In genomic region chr4:59331633-59332032, GRCm38 (mm10) we compare ENCODE assay signal across 8 mouse cellular contexts.
DNase-seq lines count a peak whose midpoint lies in the region; ATAC-seq and TF ChIP-seq lines count a peak whose summit lies in the region.

No protein-coding gene starts in this region.

- no peaks in the 10 kb centered on the region for H3K36me3 ChIP-seq in heart, embryonic 10.5 days
- H3K36me3 ChIP-seq in lung, embryonic 14.5 days (ENCODE audit: insufficient read depth) = no peaks in the 10 kb centered on the region

- no peak overlapping the region for H3K4me2 ChIP-seq in lung, embryonic 14.5 days

- no peak overlapping the region for H3K4me3 ChIP-seq in heart, embryonic 10.5 days
- no peak overlapping the region for H3K4me3 ChIP-seq in lung, embryonic 14.5 days (ENCODE audit: low read depth, low read length)

- peaks cover 25% of the 10 kb centered on the region for H3K4me1 ChIP-seq in heart, embryonic 10.5 days
- peaks cover 8% of the 10 kb centered on the region for H3K4me1 ChIP-seq in lung, embryonic 14.5 days (ENCODE audit: insufficient read depth)

- no peak for TF ChIP-seq CTCF in brain, embryonic 14.5 days (IDR thresholded peaks at IDR 0.05; ENCODE audit: borderline replicate concordance, extremely low read depth, insufficient read depth, insufficient read length)
- TF ChIP-seq CTCF in lung, embryonic 14.5 days (IDR thresholded peaks at IDR 0.05; ENCODE audit: low read depth) = no peak

- TF ChIP-seq POLR2A in brain, embryonic 14.5 days (IDR thresholded peaks at IDR 0.05; ENCODE audit: borderline replicate concordance, extremely low read depth, insufficient read depth, insufficient read length, poor library complexity, severe bottlenecking) = no peak

- H3K27me3 ChIP-seq in heart, embryonic 10.5 days (ENCODE audit: insufficient read depth, poor library complexity, severe bottlenecking) = no peaks in the 10 kb centered on the region
- H3K27me3 ChIP-seq in lung, embryonic 14.5 days (ENCODE audit: insufficient read depth, low read length) = no peaks in the 10 kb centered on the region

- no peak overlapping the region for H3K9ac ChIP-seq in lung, embryonic 14.5 days

- WGBS in heart, embryonic 10.5 days = 62% methylated on average over 9 of the region's 9 CpGs
- 32% methylated on average over 9 of the region's 9 CpGs for WGBS in lung, embryonic 14.5 days

- DNase-seq in left cerebral cortex, adult 11 months (ENCODE audit: low spot score) = peak; percentile 18
- DNase-seq in left cerebral cortex, adult 18-20 months (ENCODE audit: low spot score in 2 of 2) = no peak
- peak; percentile 39 for DNase-seq in brain, embryonic 14.5 days (ENCODE audit: low read depth)
- no peak for DNase-seq in heart, embryonic 10.5 days (ENCODE audit: low spot score)
- DNase-seq in kidney, postnatal 25 days = peak; percentile 44 to 81
- peak; percentile 63 for DNase-seq in lung, embryonic 14.5 days
- peak; percentile 54 to 84 for DNase-seq in spleen, postnatal 10 days (ENCODE audit: low spot score in 2 of 2)
- DNase-seq in embryo, embryonic 9.5 days (ENCODE audit: extremely low spot score) = no peak

- peak overlapping the region; percentile 75 for H3K27ac ChIP-seq in heart, embryonic 10.5 days
- peak overlapping the region; percentile 79 for H3K27ac ChIP-seq in lung, embryonic 14.5 days (ENCODE audit: low read depth)

- ATAC-seq in lung, embryonic 14.5 days (ENCODE audit: insufficient read depth) = peak; percentile 45; the same call in 1 of the 2 replicates

- no peaks in the 10 kb centered on the region for H3K9me3 ChIP-seq in heart, embryonic 10.5 days
- H3K9me3 ChIP-seq in lung, embryonic 14.5 days (ENCODE audit: low read depth, low read length) = no peaks in the 10 kb centered on the region

Comparison
In these comparisons a context has a peak if more than half of its experiments do, and no peak if none do; other contexts are left out.
1. DNase-seq: peak in left cerebral cortex, adult 11 months (single experiment), brain, embryonic 14.5 days (single experiment), kidney, postnatal 25 days (2 of 2), lung, embryonic 14.5 days (single experiment) and spleen, postnatal 10 days (2 of 2); none in left cerebral cortex, adult 18-20 months (0 of 2), heart, embryonic 10.5 days (single experiment) and embryo, embryonic 9.5 days (single experiment).